Mouse (Mus musculus) midbrain, postnatal 0 days (tissue): ENCODE measurements around the gene Golm1. TPM values are rescaled to one million over a fixed set of nuclear protein-coding genes. Genes with fewer than 3 reads are reported as not detected.

Experiments used
- ATAC-seq: fragments of 200-750 bp; cut with Nextera tagmentation; 2 replicates; pipeline ENCODE4 v1.8.0; 2017; ENCODE audit warnings: moderate number of reproducible peaks, mild to moderate bottlenecking, moderate TSS enrichment, moderate library complexity; ENCODE audit not compliant: low FRiP score
- DNase-seq: peaks from one replicate; pipeline ENCODE4 v3.0.0-alpha.2; 2015; ENCODE audit warnings: low spot score
- H3K27ac ChIP-seq: fragments of 300-500 bp; sonication (generic); 2 replicates; pipeline ENCODE4 v1.5.1; 2014; ENCODE audit warnings: low read depth, mild to moderate bottlenecking, low read length, mixed read lengths
- H3K27me3 ChIP-seq: fragments of 300-500 bp; sonication (generic); 2 replicates; pipeline ENCODE4 v1.6.1; 2014; ENCODE audit warnings: low read length, control low read depth, mixed read lengths; ENCODE audit not compliant: insufficient read depth
- H3K36me3 ChIP-seq: fragments of 300-500 bp; sonication (generic); 2 replicates; pipeline ENCODE4 v1.6.1; 2014; ENCODE audit warnings: low read length, control low read depth, mixed read lengths; ENCODE audit not compliant: insufficient read depth
- H3K4me1 ChIP-seq: fragments of 300-500 bp; sonication (generic); 2 replicates; pipeline ENCODE4 v1.6.1; 2014; ENCODE audit warnings: mild to moderate bottlenecking, control low read depth, antibody characterized with exemption, low read length, mixed read lengths; ENCODE audit not compliant: insufficient read depth
- H3K4me2 ChIP-seq: fragments of 300-500 bp; sonication (generic); 2 replicates; pipeline ENCODE4 v1.6.1; 2014; ENCODE audit warnings: low read depth, mild to moderate bottlenecking, low read length, mixed read lengths; ENCODE audit not compliant: poor library complexity, severe bottlenecking
- H3K4me3 ChIP-seq: fragments of 300-500 bp; sonication (generic); 2 replicates; pipeline ENCODE4 v1.5.1; 2014; ENCODE audit warnings: low read depth, mild to moderate bottlenecking, low read length, moderate library complexity
- H3K9ac ChIP-seq: fragments of 300-500 bp; sonication (generic); replicated peaks from 2 replicates; pipeline ENCODE4 v1.6.1; 2014; ENCODE audit warnings: mild to moderate bottlenecking, low read length, moderate library complexity, mixed read lengths; ENCODE audit not compliant: poor library complexity, severe bottlenecking
- H3K9me3 ChIP-seq: fragments of 300-500 bp; sonication (generic); 2 replicates; pipeline ENCODE4 v1.6.1; 2016; ENCODE audit warnings: low read length, control low read depth
- CTCF ChIP-seq: IDR thresholded peaks from 2 replicates; pipeline ENCODE4 v1.5.1; 2016; ENCODE audit warnings: antibody characterized with exemption, mild to moderate bottlenecking
- WGBS: fragments of 180-500 bp; shearing (Covaris S2); extraction: QIAGEN DNeasy Blood & Tissue Kit; methylation state at CpG from one replicate; pipeline ENCODE4 v1.1.7; 2014; 5-methylcytosine and 5-hydroxymethylcytosine counted together
- polyA plus RNA-seq: library from polyadenylated mRNA; unstranded; fragments of >200 nt; fragmentation: Nextera tagmentation; extraction: Ambion mirVana; gene quantifications from 2 replicates; pipeline ENCODE4 v1.2.1, GENCODE M21; 2015
- total RNA-seq: library from RNA; depleted of rRNA; stranded (reverse); fragments of >200 nt; gene quantifications from 2 replicates; pipeline ENCODE4 v1.2.3, GENCODE M21; 2014

Gene Golm1
- total and polyA plus RNA-seq, 2 experiments from 2014 or later: 13.0 to 15.3 TPM

DNA sequence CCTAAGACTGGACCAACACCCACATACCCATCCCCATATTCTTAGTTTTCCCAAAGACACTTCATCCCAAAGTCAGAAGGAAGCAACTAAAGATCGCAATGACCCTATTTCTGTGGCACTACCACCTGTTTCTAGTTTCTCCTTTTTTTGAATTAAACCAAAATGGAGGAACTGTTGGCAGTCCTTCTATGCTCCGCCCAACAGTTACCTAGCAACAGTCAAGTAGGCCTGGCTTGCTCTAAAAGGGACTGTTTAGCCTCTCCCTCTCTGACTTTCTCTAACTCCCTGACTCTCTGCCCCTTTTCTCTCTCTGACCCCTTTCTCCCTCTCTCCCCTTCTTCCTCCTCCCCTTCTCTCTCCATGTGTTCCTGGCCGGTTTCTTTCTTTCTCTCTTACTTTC is 9.6 kb upstream of the Golm1 start:
- Histone ChIP-seq H3K4me3 (no peak overlapping the region), H3K4me2 (no peak overlapping the region), H3K36me3 (no peaks in the 10 kb centered on the region), H3K9ac (no peak overlapping the region), H3K27me3 (no peaks in the 10 kb centered on the region), H3K9me3 (no peaks in the 10 kb centered on the region), H3K4me1 (no peaks in the 10 kb centered on the region), H3K27ac (no peak overlapping the region)
- no peak for TF ChIP-seq CTCF
- WGBS: 95% methylated on average over 3 of the region's 3 CpGs
- DNase-seq (no peak), ATAC-seq (no peak)

DNA sequence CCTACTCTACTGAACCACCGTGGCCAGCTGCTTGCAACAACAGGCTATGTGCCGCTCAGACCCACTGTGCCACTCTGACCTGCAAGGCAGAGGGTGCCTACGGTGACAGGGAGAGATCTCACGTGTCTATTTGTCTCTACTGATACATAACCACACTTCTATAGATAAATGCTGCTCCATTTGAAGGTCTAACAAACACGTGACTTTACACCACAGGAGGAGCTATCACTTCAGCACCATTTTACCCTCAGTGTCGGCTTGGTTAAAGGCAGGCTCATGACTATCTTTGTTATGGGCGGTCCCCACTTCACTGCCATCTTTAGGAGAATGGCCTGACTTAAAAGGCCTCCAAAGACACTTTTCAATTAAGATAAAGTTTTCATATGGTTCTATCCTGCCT is 7.0 kb upstream of the Golm1 start:
- TF ChIP-seq CTCF: no peak
- H3K27ac ChIP-seq: no peak overlapping the region
- H3K9me3 ChIP-seq: no peaks in the 10 kb centered on the region
- 43% methylated on average over 7 of the region's 7 CpGs for WGBS
- no peak overlapping the region for H3K4me2 ChIP-seq
- H3K4me1 ChIP-seq: no peaks in the 10 kb centered on the region
- ATAC-seq: no peak
- H3K36me3 ChIP-seq: no peaks in the 10 kb centered on the region
- no peaks in the 10 kb centered on the region for H3K27me3 ChIP-seq
- no peak overlapping the region for H3K4me3 ChIP-seq
- no peak overlapping the region for H3K9ac ChIP-seq
- no peak for DNase-seq

- Histone ChIP-seq H3K9ac (no peak overlapping the region), H3K27me3 (no peaks in the 10 kb centered on the region), H3K4me3 (no peak overlapping the region), H3K4me1 (no peaks in the 10 kb centered on the region), H3K9me3 (no peaks in the 10 kb centered on the region), H3K4me2 (no peak overlapping the region), H3K27ac (no peak overlapping the region), H3K36me3 (no peaks in the 10 kb centered on the region)
- WGBS: 79% methylated on average over 4 of the region's 4 CpGs
- TF ChIP-seq CTCF: no peak
- ATAC-seq (no peak), DNase-seq (no peak)
These were observed 4.3 kb upstream of the Golm1 start for GRCm38 (mm10) chr13:59679908-59680307.

DNA sequence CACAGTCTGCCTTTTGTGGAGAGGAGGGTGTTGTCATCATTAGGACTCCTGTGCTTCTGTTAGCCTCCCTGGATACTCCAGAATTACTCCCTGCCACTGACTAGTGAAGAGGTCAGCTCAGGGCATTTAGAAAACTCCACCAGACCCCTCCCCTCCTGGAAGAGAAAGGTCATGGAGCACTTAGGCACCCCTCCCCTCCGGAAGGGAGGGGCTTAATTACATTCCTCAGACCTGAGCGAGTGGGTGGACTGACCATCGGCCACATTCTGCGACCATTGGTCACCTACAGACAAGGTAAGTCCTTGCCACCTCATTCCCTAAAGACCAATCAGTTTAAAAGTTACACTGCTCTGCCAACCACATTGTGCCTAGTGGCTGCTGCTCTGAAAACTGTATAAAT is 3.7 kb upstream of the Golm1 start:
- Histone ChIP-seq H3K27me3 (no peaks in the 10 kb centered on the region), H3K27ac (no peak overlapping the region), H3K36me3 (no peaks in the 10 kb centered on the region), H3K4me3 (no peak overlapping the region), H3K4me2 (no peak overlapping the region), H3K4me1 (no peaks in the 10 kb centered on the region), H3K9ac (no peak overlapping the region), H3K9me3 (no peaks in the 10 kb centered on the region)
- 60% methylated on average over 4 of the region's 4 CpGs for WGBS
- no peak for DNase-seq
- TF ChIP-seq CTCF: no peak
- no peak for ATAC-seq

DNA sequence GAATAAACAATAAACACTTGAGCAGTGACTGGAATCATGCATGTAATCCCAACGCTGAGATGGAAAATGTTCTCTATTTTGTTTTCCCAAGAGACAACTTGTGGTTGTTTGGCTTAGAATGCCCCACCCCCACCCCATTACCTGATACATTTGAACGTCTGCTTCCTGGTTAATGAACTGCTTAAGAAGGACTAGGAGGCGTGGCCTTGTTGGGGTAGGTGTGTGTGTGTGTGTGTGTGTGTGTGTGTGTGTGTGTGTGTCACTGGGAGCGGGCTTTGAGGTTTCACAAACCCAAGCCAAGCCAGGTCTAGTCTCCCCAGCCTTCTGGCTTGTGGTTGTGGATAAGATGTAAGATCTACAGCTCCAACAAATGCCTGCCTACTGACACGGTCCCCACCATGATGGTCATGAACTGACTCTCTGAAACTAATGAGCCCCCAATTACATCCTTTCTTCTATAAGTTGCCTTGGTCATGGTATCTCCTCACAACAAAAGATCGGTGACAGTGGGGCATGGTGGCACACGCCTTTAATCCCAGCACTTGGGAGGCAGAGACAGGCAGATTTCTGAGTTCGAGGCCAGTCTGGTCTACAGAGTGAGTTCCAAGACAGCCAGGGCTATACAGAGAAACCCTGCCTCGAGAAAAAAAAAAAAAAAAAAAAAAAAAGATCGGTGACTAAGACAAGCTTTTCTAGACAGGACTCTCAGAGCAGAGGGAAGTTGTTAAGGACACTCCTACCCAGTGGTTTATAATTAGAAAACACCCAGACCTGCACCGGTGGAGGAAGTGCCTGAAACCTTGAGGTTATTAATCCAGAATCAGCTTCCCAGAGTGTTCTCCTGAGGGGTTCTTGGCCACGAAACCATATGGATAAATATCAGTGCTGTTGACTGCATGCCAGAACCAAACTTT is 962 bp upstream of the Golm1 start:
- no peaks in the 10 kb centered on the region for H3K9me3 ChIP-seq
- 85% methylated on average over 11 of the region's 12 CpGs for WGBS
- no peaks in the 10 kb centered on the region for H3K4me1 ChIP-seq
- TF ChIP-seq CTCF: no peak
- ATAC-seq (no peak), DNase-seq (no peak)
- no peak overlapping the region for H3K4me3 ChIP-seq
- no peak overlapping the region for H3K9ac ChIP-seq
- H3K27ac ChIP-seq: no peak overlapping the region
- no peaks in the 10 kb centered on the region for H3K27me3 ChIP-seq
- H3K36me3 ChIP-seq: no peaks in the 10 kb centered on the region
- peak overlapping the region; percentile 73; the same call in 1 of the 2 replicates for H3K4me2 ChIP-seq

GRCm38 (mm10) chr13:59674761-59675150 is 855 bp downstream of the Golm1 start:
- Histone ChIP-seq H3K4me2 (peak overlapping the region; percentile 73), H3K4me3 (peak overlapping the region; percentile 82), H3K4me1 (no peaks in the 10 kb centered on the region), H3K27ac (0 out of 2 replicates have a peak overlapping the region, but pooled peaks have one; percentile 62), H3K9ac (peak overlapping the region; percentile 71), H3K9me3 (no peaks in the 10 kb centered on the region), H3K36me3 (no peaks in the 10 kb centered on the region), H3K27me3 (no peaks in the 10 kb centered on the region)
- no peak for DNase-seq
- under 1% methylated on average over 13 of the region's 13 CpGs for WGBS
- no peak for ATAC-seq
- no peak for TF ChIP-seq CTCF
